Mouse (Mus musculus): ENCODE data around the gene Rmnd5b.
"Not testable (repeated sequence)": the region's sequence is repeated elsewhere in the genome, so short reads cannot be mapped to it uniquely, and the experiment has no call there.

Rmnd5b gene

DNA sequence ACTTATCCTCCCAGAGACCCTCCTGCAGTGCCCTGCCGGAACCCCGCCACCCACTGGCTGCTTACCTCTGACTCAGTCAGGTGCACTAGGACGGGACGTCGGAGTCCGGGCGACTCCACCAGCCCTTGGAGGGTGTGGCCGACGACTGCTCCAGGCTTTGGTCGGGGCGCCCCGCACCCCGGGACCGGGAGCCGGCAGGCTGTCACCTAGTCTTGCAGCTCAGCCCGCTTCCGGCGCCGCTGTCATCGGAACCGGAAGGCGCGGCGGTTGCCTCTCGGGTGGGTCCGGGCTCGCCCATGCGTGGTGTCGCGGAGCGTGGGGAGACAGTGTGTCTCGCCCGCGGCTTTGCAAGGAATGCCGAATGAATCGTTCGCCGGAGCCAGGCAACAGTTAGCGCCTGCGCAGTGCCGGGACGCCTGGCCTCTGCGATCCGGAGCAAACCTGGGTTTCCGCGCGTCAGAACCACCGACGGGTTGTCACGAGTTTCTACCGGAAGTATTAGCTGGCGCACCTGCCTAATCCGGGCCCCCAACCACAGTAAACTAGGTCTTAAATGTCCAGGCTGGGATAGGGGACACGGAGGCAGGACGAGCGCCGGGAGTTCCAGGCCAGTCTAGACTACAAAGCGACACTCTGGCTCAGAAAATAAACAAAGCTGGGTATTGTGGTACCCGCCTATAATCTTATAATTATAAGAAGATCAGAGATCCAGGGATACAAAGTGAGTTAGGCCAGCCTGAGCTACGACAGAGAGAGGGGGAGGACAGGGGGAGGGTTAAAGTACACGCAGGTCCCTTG, at the start of gene Rmnd5b:
Gene Rmnd5b (minus strand): TSS at position 372 of the 798 bp plus-strand sequence.
- DNase-seq = peak; percentile 91

DNA sequence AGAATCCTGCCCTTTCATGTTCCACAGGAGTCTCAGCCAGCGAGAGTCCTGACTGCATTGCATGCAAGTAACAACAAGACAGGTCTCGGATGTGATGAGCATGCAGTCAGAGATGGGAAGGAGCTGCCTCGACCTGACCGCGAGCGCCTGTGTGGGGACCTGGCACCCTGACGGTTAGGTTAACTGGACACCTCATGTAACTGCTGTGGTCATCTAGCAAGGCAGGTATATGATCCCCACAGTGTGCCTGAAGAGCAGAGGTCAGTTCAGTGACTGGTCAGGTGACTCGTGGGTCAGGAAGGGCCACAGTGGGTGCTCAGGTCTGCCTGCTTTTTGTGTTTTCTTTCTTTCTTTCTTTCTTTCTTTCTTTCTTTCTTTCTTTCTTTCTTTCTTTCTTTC, 46.3 kb upstream of the Rmnd5b start:
- DNase-seq = no peak

DNA sequence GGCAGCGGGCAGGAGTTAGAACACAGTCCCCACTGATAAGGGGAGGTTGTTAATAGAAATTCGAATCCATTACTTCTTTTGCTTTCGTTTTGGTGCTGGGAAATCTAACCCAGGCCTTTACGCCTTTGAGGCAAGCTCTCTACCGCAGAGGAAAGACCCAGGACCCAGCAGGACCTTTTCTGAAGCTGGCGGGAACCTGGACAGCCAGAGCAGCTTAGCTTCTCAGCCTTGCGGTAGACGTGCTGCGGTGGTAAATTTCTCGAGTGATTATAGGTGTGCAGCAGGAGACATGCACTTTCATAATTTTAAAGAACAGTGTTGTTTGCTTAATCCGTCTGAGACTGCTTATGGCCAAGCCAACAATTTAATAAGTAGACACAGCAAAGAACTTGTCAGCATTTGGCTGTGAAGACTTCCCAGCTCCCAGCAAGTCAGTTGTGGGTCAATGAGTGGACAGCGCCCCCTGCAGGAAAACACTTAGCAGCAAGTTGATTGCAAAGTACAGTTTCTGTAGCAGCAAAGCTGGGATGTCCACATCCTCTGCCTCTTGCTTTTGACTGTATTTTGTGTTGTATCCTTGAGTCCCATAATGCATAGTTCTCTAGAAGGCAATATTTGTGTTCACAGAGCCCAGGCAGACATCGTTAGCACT, 45.8 kb upstream of the Rmnd5b start:
- DNase-seq = peak; percentile 89

DNA sequence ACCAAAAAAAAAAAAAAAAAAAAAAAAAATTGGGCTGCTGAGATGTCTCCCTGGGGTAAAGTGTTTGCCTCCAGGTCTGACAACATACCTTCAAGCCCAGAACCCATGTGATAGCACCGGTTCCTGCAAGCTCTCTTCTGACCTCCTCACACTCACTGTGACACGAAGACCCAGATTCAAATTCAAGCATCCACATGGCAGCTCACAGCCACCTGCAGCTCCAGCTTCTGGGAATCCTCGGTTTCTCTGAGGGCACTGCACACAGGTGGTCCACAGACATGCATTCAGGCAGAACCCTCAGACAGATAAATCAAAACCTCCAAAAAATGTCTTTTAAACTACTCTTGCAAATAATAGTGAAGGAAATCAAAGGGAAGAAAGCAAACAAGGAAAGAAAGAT, 43.8 kb upstream of the Rmnd5b start:
- no peak for DNase-seq

DNA sequence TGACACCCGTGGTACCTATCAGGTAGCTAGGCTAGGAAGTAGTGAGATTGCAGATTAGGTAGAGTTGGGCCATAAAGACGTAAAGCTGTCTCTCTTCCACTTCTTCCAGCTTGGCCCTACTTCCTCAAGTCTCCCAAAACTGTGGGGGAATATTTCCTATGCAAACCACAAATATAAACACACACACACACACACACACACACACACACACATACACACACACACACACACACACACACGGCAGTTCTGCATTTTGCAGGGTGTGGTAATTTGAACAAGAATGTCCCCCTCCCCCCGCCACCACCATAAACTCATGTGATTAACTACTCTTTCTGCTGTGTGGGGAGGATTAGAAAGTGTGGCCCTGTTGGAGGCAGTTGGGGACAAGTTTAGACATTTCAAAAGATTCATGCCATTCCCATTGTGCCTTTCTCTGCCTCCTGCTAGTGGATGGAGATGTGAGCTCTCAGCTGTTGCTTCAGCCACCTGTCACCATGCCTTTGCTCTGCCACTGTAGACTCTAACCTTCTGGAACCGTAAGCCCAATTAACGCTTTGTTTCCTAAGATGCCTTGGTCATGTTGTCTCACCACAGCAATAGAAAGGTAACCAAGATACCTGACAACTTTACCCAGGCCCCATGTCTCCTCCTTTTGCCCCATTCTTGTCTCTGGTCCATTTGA, 42.2 kb upstream of the Rmnd5b start:
- no peak for DNase-seq

DNA sequence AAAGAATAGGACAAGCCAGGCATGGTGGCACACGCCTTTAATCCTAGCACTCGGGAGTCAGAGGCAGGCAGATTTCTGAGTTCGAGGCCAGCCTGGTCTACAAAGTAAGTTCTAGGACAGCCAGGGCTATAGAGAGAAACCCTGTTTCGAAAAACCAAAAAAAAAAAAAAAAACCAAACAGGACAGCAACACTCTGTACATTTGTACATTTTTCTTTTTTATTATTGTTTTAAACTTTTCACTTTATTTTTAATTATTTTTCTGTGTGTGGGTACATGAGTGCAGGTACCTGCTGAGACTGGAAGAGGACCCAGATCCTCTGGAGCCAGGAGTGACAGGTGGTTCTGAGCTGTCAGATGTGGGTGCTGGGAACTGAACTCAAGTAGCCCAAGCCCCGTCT, 39.7 kb upstream of the Rmnd5b start:
- DNase-seq = no peak

DNA sequence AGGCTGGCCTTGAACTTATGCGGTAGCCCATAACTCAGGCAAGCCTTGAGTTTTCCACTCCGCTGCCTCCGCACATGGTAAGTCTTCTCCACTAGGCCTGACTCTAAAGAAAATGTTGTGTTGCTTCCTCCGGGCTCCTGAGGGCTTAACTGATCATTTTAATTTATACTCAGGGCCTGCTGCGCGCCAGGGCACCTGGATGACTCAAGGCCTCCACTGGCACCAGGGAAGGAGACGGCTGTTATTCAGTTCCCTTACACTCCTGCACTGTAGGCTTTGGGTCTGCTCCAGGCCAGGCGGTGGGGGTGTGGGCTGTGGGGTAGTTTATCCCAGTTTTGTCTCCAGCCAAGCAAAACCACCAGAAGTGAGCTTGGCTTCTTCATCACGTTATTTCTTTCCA, 37.6 kb upstream of the Rmnd5b start:
- DNase-seq = peak; percentile 37

DNA sequence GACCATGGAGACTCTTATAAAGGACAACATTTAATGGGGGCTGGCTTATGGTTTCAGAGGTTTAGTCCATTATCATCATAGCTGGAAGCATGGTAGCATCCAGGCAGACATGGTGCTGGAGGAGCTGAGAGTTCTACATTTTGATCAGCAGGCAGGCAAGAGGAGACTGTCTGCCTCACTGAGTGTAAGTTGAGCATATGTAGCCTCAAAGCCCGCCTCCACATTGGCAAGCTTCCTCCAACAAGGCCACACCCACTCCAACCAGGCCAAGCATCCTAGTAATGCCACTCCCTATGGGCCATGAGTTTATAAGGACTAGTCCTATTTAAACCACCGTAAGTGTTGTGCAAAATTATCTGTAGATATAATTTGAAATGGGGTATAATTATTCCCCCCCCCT, 35.7 kb upstream of the Rmnd5b start:
- DNase-seq = no peak

DNA sequence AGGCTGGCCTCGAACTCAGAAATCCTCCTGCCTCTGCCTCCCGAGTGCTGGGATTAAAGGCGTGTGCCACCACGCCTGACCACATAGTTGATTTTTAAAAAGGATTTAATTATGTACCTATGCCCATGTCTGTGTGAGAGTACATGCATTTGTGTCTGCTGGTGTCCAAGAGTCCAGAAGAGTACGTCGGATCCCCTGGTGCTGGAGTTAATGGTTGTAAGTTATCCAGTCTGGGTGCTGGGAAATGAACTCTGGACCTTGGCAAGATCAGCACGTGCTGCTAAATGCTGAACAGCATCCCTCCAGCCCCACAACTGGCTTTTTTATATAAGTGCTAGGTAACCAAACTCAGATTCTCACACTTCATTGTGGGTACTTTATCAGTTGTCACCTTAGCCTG, 35.1 kb upstream of the Rmnd5b start:
- no peak for DNase-seq

DNA sequence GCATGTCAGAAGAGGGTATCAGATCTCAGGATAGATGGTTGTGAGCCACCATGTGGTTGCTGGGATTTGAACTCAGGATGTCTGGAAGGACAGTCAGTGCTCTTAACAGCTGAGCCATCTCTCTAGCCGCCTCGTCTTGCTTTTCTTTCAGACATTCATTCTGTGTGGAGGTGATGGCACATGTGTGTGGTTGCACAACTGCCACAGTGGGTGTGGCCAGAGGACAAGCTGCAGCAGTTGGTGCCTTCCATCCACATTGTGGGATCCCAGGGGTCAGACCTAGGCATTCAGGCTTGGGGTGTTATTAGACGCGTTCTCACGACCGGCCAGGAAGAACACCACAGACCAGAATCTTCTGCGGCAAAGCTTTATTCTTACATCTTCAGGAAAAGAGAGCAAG, 29.1 kb upstream of the Rmnd5b start:
- not testable (repeated sequence) for DNase-seq

DNA sequence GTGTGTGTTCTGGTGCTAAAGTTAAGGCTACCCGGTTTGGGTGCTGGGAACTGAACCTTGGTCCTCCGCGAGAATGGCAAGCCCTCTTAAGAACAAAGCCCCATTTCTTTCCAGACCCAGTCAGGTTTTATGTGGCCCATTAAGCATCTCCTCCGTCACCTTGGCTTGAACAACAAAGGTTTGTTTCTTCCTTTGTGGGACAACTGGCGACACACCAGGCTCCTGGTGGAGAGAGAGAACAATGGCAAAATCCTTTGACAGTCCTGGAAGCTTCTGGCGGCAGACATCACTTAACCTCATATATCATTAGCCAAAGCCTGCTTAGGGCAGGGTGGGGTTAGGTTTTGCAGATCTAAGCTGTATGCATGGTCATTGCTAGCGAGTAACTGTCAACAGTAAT, 26.9 kb upstream of the Rmnd5b start:
- no peak for DNase-seq

DNA sequence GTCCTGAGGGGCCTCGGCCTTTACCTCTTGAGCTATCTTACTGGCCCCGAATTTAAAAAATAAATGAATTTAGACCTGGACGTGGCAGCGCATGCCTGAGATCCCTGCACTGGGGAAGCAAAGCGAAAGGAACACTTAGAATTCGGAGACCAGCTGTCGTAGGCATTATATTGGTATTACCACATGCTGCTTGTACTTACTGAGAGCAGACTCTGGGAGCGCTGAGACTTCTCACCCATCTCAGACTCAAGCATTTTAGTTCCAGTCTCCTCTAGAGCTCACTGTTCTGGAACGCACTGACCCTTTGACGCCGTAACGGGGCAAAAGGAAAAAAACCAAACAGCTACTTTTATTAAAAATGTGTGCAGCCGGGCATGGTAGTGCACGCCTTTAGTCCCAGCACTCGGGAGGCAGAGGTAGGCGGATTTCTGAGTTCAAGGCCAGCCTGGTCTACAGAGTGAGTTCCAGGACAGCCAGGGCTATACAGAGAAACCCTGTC, 26.2 kb upstream of the Rmnd5b start:
- DNase-seq = no peak

DNA sequence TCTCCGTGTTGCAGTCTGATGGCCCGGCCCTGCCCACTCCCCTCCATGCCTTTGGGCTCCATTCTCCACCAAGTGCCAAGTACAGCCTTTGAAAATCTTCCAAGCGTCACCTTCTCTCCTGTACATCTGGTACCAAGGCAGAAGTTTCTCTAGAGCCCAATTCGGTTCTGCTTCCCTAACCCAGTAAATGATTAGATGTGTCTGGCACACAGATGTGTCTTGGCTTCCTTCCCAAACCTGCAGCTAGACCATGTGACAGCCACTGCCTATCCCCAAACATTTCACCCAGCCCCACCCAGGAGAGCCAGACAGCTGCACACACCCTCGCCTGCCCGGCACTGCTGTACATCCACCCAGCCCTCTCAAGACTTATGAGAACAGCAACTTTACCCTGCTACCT, 23.0 kb upstream of the Rmnd5b start:
- peak; percentile 85 for DNase-seq

DNA sequence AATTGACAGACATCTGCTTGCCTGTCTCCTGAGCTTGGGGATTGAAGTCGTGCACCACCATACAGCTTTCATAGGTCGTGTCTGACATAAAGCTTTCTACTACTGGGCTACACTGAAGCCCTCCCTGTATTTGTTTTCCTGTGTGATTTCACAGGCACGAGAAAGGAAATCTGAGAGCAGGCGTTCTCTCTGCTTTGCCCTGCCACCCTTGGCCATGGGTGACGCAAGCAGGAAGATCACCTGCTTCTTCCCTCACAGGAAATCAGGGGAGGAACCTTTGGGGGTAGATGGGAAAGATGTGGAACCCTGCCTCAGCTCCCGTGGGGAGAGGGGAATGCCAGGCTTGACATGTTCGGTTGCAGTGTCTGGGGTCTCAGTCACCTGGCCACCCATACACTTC, 22.6 kb upstream of the Rmnd5b start:
- DNase-seq = no peak

DNA sequence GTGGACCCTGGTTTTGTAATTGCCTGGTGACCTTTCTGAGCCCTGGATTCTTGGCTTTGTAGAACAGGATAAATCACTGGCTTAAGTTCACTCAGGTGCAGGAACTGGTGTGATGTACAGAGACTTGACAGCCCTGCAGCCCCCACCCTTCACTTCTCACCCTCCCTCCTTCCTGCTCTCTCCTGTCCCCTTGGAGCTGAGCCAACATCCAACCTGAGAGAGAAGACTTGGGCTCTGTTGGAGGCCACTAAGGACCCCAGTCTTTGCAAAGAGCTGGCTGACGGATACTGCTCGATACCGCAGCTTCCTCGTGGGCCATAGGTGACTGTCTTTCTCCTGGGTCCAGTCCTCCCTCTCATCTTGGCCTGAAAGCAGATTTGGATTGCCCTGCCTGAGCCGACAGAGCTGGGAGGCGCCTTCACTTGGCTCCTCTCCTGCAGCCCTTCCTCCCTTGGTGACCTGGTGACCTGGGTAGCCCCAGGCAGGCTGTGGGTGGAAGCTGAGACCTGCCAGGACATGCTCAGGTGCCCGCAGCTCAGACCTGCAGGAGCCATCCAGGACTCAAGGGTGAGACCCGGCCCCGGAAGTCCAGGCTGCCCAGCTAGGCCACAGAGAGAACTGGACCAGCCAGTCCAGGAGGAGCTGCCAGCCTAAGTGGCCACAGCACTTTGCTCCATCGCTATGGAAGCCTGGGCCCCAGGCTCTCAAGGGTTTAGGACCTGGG, 21.3 kb upstream of the Rmnd5b start:
- DNase-seq = peak; percentile 81

DNA sequence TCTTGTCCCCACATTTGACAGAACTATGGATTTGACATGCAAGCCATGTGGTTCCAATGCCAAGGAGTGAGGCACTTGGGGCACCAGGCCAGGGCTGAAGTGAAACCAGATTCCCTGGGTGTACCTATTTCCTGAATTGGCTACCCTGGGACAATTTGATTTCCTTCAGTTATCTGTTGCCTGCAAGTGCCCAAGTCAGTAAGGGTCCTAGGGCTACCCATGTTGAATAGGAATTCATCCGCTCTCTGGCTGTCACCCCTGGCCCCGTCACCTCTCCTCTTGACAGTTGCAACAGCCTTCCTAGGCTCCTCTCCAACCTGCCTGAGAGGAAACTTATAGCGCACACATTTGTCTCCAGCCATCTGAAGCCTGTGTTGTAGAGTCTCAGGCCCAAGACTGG, 19.2 kb upstream of the Rmnd5b start:
- no peak for DNase-seq

DNA sequence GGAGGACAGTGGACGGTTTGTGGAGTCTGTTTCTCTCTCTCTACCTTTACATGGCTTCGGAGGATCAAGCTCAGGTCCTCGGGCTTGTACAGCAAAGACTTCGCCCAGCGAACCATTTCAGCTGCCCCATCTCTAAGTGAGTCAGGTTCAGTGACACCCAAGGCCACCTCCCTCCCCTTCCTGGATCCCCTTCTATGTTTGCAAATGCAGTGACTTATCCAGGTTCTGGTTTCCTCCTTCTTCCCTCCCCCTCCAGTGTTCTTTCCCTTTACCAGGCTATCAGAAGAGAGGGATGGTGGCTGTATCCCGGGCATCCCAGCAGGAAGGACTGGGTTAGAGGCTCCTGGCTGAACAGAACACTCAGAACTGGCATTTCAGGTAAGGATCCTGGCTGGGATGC, 18.0 kb upstream of the Rmnd5b start:
- DNase-seq = no peak

DNA sequence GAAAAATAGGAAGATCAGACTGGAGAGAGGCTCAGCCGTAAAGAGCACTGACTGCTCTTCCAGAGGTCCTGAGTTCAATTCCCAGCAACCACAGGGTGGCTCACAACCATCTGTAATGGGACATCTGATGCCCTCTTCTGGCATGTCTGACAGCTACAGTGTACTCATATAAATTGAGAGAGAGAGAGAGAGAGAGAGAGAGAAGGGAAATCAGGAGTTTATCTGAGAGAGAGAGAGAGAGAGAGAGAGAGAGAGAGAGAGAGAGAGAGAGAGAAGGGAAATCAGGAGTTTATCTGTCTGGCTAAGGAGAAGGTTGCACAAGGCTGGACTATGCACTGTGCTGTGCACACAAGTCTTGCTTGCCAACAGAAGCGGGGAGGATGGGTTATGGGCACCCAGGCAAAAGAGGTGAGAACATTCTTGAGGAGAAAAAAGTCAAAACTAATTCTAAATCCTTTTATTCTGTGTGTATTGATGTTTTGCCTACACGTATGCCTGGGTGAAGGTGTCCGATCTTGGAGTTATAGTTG, 17.3 kb upstream of the Rmnd5b start:
- no peak for DNase-seq

DNA sequence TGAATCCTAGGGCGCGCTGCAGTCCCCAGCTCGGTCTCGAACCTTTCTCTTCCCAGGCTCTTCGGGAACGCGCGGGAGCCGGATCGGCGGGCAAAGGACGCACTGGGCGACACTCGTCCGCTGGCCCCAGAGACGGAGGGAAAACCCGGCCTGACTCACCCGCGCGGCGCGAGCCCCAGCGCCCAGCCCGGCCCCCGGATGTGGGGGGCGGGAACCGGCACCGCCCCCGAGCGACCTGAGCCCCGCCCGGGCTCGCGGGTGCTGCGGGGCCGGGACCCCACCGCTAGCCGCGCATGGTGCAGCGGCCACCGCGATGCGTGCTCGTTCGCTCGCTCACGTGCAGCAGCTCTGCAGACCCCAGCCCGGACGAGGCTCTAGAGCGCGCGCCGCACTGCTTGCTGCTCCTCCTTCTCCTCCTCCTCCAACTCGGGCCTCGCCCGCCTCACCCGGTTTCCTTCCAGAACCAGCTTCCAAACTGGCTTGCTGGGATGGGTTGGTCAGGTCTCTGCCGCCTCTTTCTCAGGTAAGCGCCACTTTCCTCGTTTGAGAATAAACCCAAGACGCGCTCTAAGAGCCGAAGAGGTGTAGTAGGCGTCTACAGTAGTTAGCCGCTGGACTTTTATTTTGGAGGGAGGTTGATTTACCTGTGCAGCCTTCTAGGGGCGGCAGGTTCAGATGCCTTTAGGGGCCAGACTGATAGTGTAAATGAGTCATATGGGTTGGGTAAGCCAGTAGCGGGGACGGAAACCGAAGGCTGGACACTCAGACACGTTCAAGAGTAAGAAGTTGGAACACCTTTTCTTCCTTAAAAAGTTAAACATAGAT, 15.2 kb upstream of the Rmnd5b start, which contains the start of the genes N4bp3 and D930048N14Rik:
Gene N4bp3 (minus strand): TSS at position 152 of the 825 bp plus-strand sequence.
Gene D930048N14Rik (plus strand): TSS at position 264 of the 825 bp plus-strand sequence.
- DNase-seq = peak; percentile 87

DNA sequence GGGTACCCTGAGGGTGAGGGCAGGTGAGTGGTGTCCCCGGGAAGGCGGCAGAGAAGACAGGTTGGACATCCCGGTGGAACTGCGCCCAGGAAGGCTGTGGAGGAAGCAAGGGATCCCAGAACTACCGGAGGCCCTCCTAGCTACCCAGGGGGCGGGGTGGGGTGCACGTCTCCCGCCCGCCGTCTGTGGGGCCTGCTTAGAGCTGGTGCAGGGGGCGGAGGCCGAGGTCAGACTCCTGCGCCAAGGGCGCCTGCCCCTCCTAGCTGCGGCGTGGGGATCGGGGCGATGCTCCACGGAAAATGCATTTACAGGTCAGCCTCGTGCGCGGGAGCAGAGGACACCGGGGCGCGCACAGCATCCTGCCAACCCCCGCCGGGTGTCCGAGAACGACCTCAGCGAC, 14.6 kb upstream of the Rmnd5b start:
- DNase-seq = no peak

DNA sequence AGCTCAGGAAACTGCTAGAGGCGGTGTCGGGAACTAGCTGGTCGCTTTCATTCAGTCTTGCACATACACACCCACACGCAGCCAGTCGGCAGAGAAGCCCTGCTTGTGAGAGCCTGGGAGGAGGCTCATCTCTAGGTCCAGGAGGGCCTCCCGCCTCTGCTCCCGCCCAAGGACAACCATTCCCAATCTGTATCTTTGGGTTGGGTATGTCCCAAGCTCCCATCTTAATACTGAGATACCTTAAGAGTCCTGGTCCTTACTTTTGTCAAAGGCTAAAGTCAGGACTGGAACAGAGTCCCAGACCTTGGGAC, 14.1 kb upstream of the Rmnd5b start:
- peak; percentile 24 for DNase-seq
